Comparison of ENCODE assay signal across 12 mouse cellular contexts in genomic region chr14:11562870-11563269, GRCm38 (mm10). TPM values are rescaled to one million over a fixed set of nuclear protein-coding genes. Genes with fewer than 3 reads are reported as not detected.
"Had no signal": no experiment of that assay in that cellular context is flagged by ENCODE, and none has a peak within 500 bp of the region (broad histone marks: within the 10 kb centered on the region; RNA-seq: fewer than 3 reads in every experiment).

No protein-coding gene starts in this region.

- H3K27me3 ChIP-seq: liver, embryonic 15.5 days; midbrain, embryonic 13.5 days; neural tube, embryonic 12.5 days had no signal

- H3K9ac ChIP-seq: liver, embryonic 15.5 days; midbrain, embryonic 13.5 days; neural tube, embryonic 12.5 days had no signal

- DNase-seq: kidney, adult 8-10 months; kidney, postnatal 25 days; lung, adult 2 months; lung, postnatal 36 days; thymus, postnatal 4 days had no signal

- H3K4me1 ChIP-seq: liver, embryonic 15.5 days; midbrain, embryonic 13.5 days; neural tube, embryonic 12.5 days had no signal

- H3K4me3 ChIP-seq: limb, embryonic 10.5 days; liver, embryonic 15.5 days; midbrain, embryonic 13.5 days; myocyte; neural tube, embryonic 12.5 days had no signal

- H3K36me3 ChIP-seq: liver, embryonic 15.5 days; midbrain, embryonic 13.5 days; neural tube, embryonic 12.5 days had no signal

- H3K27ac ChIP-seq: limb, embryonic 10.5 days; liver, embryonic 15.5 days; midbrain, embryonic 13.5 days; neural tube, embryonic 12.5 days had no signal

- H3K9me3 ChIP-seq: limb, embryonic 10.5 days; liver, embryonic 15.5 days; midbrain, embryonic 13.5 days; neural tube, embryonic 12.5 days had no signal

RNA-seq across cellular contexts. Expression of gene Ptprg, which starts 9.5 kb away (rescaled TPM):
- total RNA-seq: megakaryocyte progenitor cell, adult 5-6 weeks; neutrophil, adult 5-6 weeks had no signal
